Mouse (Mus musculus): Measurements from ENCODE around the gene Hist1h4m. TPM values are rescaled to one million over a fixed set of nuclear protein-coding genes. Genes with fewer than 3 reads are reported as not detected.
"Not testable (repeated sequence)": the region's sequence is repeated elsewhere in the genome, so short reads cannot be mapped to it uniquely, and the experiment has no call there.

Gene Hist1h4m
- polyA plus RNA-seq, 1 experiment, result not detected

GRCm38 (mm10) chr13:21828511-21828910, 17.0 kb downstream of the Hist1h4m start:
- Histone ChIP-seq H3K36me3 (ENCODE audit: control insufficient read depth, insufficient read depth, low read length) (no peaks in the 10 kb centered on the region), H3K4me3 (ENCODE audit: control insufficient read depth, low read depth, low read length) (no peak overlapping the region), H3K27ac (ENCODE audit: control insufficient read depth, insufficient read depth, low read depth, low read length) (no peak overlapping the region), H3K4me1 (ENCODE audit: control insufficient read depth, insufficient read depth, low read length) (no peaks in the 10 kb centered on the region; the same call in 1 of the 2 replicates), H3K27me3 (ENCODE audit: control insufficient read depth, insufficient read depth, low read length) (no peaks in the 10 kb centered on the region)
- TF ChIP-seq CTCF (IDR thresholded peaks at IDR 0.05; ENCODE audit: control insufficient read depth, insufficient read depth, insufficient replicate concordance, low read depth, low read length) (no peak), POLR2A (IDR thresholded peaks at IDR 0.05; ENCODE audit: control insufficient read depth, low read depth, low read length) (no peak)

- Histone ChIP-seq H3K4me3 (ENCODE audit: control insufficient read depth, low read depth, low read length) (no peak overlapping the region), H3K4me1 (ENCODE audit: control insufficient read depth, insufficient read depth, low read length) (no peaks in the 10 kb centered on the region; the same call in 1 of the 2 replicates), H3K36me3 (ENCODE audit: control insufficient read depth, insufficient read depth, low read length) (no peaks in the 10 kb centered on the region), H3K27me3 (ENCODE audit: control insufficient read depth, insufficient read depth, low read length) (no peaks in the 10 kb centered on the region), H3K27ac (ENCODE audit: control insufficient read depth, insufficient read depth, low read depth, low read length) (0 out of 2 replicates have a peak overlapping the region, but pooled peaks have one; percentile 44)
- TF ChIP-seq POLR2A (IDR thresholded peaks at IDR 0.05; ENCODE audit: control insufficient read depth, low read depth, low read length) (no peak), CTCF (IDR thresholded peaks at IDR 0.05; ENCODE audit: control insufficient read depth, insufficient read depth, insufficient replicate concordance, low read depth, low read length) (no peak)
Measured at GRCm38 (mm10) chr13:21830344-21830743, 18.8 kb downstream of the Hist1h4m start.

- H3K27ac ChIP-seq (ENCODE audit: control insufficient read depth, insufficient read depth, low read depth, low read length); H3K4me3 ChIP-seq (ENCODE audit: control insufficient read depth, low read depth, low read length); H3K27me3 ChIP-seq (ENCODE audit: control insufficient read depth, insufficient read depth, low read length); H3K36me3 ChIP-seq (ENCODE audit: control insufficient read depth, insufficient read depth, low read length); H3K4me1 ChIP-seq (ENCODE audit: control insufficient read depth, insufficient read depth, low read length): not testable (repeated sequence)
Measured at GRCm38 (mm10) chr13:21831418-21832394, 20.2 kb downstream of the Hist1h4m start, which contains the start of gene Hist1h4n. TSS of gene Hist1h4n (minus strand) at chr13:21832196.

- not testable (repeated sequence) for H3K4me1 ChIP-seq (ENCODE audit: control insufficient read depth, insufficient read depth, low read length); H3K4me3 ChIP-seq (ENCODE audit: control insufficient read depth, low read depth, low read length); H3K27me3 ChIP-seq (ENCODE audit: control insufficient read depth, insufficient read depth, low read length); H3K27ac ChIP-seq (ENCODE audit: control insufficient read depth, insufficient read depth, low read depth, low read length); H3K36me3 ChIP-seq (ENCODE audit: control insufficient read depth, insufficient read depth, low read length)
Measured at GRCm38 (mm10) chr13:21833461-21833860, 21.9 kb downstream of the Hist1h4m start, which contains the start of the genes Hist1h2ap and Hist1h2br. TSS of gene Hist1h2ap (minus strand) at chr13:21833507. TSS of gene Hist1h2br (plus strand) at chr13:21833743.

GRCm38 (mm10) chr13:21840508-21840907, 29.0 kb downstream of the Hist1h4m start:
- not testable (repeated sequence) for H3K27me3 ChIP-seq (ENCODE audit: control insufficient read depth, insufficient read depth, low read length); H3K4me3 ChIP-seq (ENCODE audit: control insufficient read depth, low read depth, low read length); H3K36me3 ChIP-seq (ENCODE audit: control insufficient read depth, insufficient read depth, low read length); H3K4me1 ChIP-seq (ENCODE audit: control insufficient read depth, insufficient read depth, low read length); H3K27ac ChIP-seq (ENCODE audit: control insufficient read depth, insufficient read depth, low read depth, low read length)

- H3K27ac ChIP-seq (ENCODE audit: control insufficient read depth, insufficient read depth, low read depth, low read length); H3K27me3 ChIP-seq (ENCODE audit: control insufficient read depth, insufficient read depth, low read length); H3K4me3 ChIP-seq (ENCODE audit: control insufficient read depth, low read depth, low read length); H3K4me1 ChIP-seq (ENCODE audit: control insufficient read depth, insufficient read depth, low read length); H3K36me3 ChIP-seq (ENCODE audit: control insufficient read depth, insufficient read depth, low read length): not testable (repeated sequence)
Measured at GRCm38 (mm10) chr13:21846356-21846755, 34.8 kb downstream of the Hist1h4m start.

GRCm38 (mm10) chr13:21847883-21848282, 36.3 kb downstream of the Hist1h4m start:
- Histone ChIP-seq H3K27ac (ENCODE audit: control insufficient read depth, insufficient read depth, low read depth, low read length) (no peak overlapping the region), H3K4me3 (ENCODE audit: control insufficient read depth, low read depth, low read length) (no peak overlapping the region), H3K27me3 (ENCODE audit: control insufficient read depth, insufficient read depth, low read length) (no peaks in the 10 kb centered on the region), H3K4me1 (ENCODE audit: control insufficient read depth, insufficient read depth, low read length) (no peaks in the 10 kb centered on the region), H3K36me3 (ENCODE audit: control insufficient read depth, insufficient read depth, low read length) (no peaks in the 10 kb centered on the region)
- no peak for TF ChIP-seq CTCF (IDR thresholded peaks at IDR 0.05; ENCODE audit: control insufficient read depth, insufficient read depth, insufficient replicate concordance, low read depth, low read length)
- TF ChIP-seq POLR2A (IDR thresholded peaks at IDR 0.05; ENCODE audit: control insufficient read depth, low read depth, low read length), result no peak

- H3K27ac ChIP-seq (ENCODE audit: control insufficient read depth, insufficient read depth, low read depth, low read length); H3K4me3 ChIP-seq (ENCODE audit: control insufficient read depth, low read depth, low read length); H3K27me3 ChIP-seq (ENCODE audit: control insufficient read depth, insufficient read depth, low read length); H3K4me1 ChIP-seq (ENCODE audit: control insufficient read depth, insufficient read depth, low read length); H3K36me3 ChIP-seq (ENCODE audit: control insufficient read depth, insufficient read depth, low read length): not testable (repeated sequence)
Measured at GRCm38 (mm10) chr13:21850696-21851095, 39.1 kb downstream of the Hist1h4m start.

Measured in testis, adult 2 months (tissue).